Mouse (Mus musculus): ENCODE measurements around the gene Gm21209. TPM values are rescaled to one million over a fixed set of nuclear protein-coding genes. Genes with fewer than 3 reads are reported as not detected.

Gm21209 gene
- not detected for polyA plus RNA-seq (2017; shearing (Covaris generic))

DNA sequence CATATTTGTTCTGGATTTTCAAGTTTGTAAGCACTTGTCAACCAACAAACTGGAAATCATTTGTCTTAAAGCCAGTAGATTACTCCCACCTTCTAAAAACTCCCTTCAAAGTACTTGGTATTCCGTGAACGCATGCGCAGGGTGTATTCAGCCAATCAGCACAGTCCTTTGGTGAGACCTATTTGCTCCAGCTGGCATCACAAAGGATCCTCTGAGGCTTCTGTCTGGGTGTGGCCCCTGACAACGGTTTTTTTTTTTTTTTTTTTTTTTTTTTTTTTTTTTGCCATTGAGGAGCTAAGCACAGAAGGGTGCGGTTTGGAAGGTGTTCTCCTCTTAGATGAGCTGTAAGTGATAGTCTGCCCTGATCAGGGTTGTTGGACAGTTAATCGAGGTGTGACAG is at the start of gene Gm21209:
Gm21209 (plus strand) TSS at position 301 of the 400 bp plus-strand sequence.

All from effector memory CD4-positive, alpha-beta T cell, adult 5 months (primary cell).